Mouse (Mus musculus) NIH3T3 (cell line): ENCODE results near the gene Itgb2.

Experiments used
- DNase-seq: peaks from one replicate; pipeline ENCODE4 v3.0.0-alpha.2; 2012; ENCODE audit warnings: low read depth

The Itgb2 gene

GRCm38 (mm10) chr10:77516379-77516951 lies 13.6 kb upstream of the Itgb2 start:
- peak; percentile 76 for DNase-seq

DNA sequence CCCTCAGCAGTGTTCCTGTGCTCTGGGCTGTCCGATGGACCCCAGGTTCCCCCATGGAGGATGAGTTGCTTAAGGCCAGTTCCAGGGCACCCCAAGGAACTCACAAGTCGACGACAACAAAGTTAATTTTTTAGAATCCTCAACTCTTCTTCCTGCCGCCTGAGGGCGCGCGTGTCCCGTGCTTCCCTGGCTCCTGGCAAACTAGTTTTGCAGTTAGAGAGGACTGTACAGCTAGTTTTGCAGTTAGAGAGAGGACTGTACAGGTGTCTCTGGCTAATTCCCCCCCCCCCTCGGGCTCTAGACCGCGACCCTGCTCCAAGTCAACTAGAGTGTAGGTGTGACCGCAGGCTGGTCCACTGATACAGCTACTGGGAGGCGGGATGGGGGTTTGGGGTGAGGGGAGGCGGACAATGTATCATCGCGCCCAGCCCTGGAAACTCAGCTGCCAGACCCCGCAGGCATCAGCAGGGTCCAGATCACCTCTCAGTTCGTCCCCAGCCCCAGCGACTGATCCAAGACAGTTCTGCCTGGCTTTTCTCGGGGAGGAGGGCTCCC lies 12.9 kb upstream of the Itgb2 start:
- peak; percentile 90 for DNase-seq

- DNase-seq = no peak
Measured at GRCm38 (mm10) chr10:77517801-77518200, 12.3 kb upstream of the Itgb2 start.

DNA sequence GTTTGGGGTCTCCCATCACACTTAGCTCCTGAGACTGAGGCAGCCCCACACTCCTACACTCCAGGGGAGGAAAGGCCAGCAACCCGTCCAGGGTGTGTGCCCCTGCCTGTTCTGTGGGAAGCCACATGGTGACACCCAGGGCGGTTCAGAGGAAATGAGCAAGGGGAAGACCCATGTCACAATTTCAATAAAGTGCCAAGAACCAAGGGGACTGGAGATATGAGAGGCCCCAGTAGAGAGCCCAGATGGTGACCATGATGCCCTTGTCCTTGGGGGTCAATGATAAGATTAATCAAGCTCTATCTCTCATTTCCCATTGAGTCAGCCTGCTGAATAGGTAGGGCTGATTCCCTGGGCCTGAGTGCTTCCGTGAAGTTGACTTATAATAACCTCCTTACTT lies 10.9 kb upstream of the Itgb2 start:
- DNase-seq = no peak

DNA sequence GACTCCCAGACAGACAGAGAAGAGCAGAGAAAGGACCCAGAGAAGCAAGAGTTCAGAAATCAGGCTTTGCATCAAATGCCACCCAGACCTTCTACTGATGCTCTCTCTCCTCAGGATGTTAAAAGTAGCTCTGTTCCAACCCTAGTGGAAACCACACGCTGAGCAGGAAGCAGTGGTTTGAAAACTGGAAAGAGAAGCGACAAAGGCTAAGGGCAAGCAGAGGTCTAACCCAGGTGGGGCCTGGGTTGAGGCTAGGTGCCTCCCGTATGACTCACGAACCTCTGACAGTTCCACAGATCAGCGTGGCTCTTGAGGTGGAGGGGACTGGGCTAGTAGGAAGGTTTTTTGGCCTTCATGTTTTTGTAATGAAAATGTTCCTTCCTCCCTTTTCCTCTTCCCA lies 9.6 kb upstream of the Itgb2 start:
- DNase-seq = no peak

DNA sequence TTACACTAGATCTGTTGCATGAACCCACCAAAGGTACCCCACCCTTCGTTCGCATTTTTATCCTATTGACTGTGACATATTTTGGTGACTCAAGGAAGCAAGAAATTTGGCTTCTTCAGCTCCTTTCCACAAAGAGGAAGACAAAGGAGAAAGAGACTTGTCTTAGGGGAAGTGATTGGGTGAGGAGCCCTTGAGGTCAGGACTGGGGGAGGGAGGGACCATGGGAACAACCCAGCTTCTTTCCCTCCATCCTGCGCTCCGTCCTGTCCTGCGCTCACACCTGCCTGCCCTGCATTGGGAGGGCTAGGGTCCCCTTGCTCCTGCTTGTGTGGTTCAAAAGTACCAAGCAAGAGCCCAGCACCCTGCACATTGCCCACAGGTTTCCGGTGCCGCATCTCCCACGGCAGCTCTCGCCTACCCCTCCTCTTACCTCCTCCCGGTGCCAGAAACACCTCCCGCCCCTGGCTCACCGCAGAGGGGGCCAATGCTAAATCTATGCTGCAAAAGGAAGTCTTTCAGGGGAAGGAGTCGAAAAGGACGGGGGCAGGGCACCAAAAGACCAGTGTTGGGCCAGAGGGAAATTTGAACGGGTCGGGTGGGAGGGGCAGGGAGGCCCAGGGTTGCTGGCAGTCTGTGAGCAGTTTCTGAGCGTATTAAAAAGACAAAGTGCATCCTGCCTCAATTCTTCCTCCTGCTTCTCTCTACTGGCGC lies 7.9 kb upstream of the Itgb2 start:
- DNase-seq = no peak

- no peak for DNase-seq
Measured at GRCm38 (mm10) chr10:77522746-77523145, 7.3 kb upstream of the Itgb2 start.

GRCm38 (mm10) chr10:77523321-77523720 lies 6.7 kb upstream of the Itgb2 start:
- no peak for DNase-seq

DNA sequence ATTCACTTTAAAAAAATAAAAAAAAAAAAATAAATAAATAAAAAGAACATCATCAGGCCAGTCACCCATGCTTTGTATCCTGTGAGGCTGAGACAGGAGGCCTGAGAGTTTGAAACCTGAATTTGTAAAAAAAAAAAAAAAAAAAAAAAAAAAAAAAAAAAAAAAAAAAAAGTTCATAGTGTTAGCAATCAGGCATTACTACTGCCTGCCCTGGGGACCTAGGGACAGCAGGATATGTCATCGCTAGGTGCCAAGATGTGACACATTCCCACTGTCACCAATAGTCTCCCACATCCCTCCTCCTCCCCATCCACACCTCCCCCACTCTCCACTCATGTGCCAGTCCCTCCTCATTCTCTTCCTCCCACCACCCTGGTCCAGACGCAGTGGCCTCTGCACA lies 3.6 kb upstream of the Itgb2 start:
- no peak for DNase-seq

GRCm38 (mm10) chr10:77528634-77529033 lies 1.4 kb upstream of the Itgb2 start:
- DNase-seq = no peak

DNA sequence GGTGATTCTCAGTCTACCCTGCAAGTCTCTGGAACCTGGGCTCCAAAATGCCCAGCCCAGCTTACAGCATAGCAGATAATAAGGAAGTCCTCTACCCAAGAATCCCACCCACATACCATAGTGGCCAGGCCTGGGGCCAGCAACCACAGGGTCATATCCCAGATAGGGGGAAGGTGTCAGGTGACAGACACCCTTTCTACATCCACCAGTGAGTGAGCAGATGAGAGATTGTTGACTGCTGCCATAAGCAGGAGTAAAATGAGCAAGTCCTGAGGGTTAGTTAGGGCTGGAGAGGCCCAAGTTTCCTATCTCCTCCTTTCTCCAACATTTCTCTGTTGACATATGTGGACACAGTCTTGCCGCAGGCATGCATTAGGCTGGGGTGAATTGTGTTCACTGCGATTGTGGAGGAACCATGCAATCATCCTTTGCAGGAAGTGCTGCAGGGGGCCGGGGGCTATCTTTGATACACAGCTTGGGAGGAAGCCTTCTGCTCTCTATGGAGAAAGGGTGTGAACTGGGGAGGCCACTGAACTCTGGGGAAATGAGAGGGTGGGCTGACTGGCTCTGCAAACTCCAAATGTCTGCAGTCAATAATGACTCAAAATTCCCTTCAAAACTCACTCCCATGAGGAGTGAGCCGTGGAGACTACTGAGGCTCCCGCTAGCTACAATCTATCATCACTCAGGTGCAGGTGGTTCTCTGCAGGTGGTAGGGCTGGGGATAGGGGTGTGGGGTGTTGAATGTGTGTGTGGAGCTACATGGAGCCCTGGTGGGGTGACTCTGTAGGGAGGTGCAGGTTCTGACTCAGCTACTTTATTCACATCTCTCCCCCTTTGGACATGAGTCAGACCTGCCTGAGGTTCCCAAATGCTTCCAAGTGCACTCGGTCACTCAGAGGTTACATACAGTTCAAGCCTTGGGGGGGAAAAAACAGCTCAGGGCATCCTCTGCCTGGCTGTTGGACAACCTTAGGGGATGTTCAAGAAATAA lies 1.3 kb downstream of the Itgb2 start:
- peak; percentile 90 for DNase-seq

- no peak for DNase-seq
Measured at GRCm38 (mm10) chr10:77532020-77532413, 2.0 kb downstream of the Itgb2 start.

- peak; percentile 26 for DNase-seq
Measured at GRCm38 (mm10) chr10:77536727-77537126, 6.7 kb downstream of the Itgb2 start.

DNA sequence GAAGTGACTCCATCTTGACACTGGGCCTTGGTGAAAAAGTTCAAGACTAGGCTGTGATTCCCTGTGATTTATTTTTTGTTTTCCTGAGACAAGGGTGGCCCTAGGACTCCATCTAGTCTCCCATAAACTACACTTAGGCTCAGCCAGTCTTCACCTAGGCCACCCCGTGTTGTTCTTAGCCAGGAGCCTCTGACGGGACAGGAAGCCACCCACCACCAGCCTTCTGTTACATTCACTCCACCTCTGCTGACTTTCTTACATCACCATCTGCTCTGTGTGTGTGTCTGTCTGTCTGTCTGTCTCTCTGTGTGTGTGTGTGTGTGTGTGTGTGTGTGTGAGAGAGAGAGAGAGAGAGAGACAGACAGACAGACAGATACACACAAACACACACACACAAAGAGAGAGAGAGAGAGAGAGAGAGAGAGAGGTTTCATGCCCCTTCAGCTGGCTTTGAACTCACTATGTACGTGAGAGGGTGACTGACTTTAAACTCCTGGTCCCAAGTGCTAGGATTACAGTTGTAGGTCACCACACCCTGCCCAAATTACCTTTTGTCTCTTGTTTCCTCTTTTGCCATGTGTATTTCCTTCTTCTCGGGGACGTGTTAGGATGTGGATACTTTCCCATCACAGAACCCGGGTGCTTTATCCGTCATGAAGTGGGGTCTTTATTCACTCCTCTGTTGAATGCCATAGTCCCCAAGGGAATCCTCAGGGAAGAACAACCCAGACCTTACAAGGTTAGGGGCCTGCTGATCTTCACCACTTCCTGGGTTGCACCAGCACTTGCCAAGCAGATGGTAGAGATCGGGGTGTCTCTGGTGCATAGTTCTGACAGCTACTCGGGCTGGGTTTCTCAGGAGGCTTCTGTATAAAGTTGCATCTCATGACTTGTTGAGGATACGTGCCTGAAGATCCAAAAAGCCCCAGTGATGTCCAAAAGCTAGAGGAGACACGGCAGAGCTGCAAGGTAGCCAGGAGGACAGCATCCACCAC lies 7.5 kb downstream of the Itgb2 start:
- DNase-seq = no peak

GRCm38 (mm10) chr10:77539320-77539945 lies 9.4 kb downstream of the Itgb2 start:
- DNase-seq = no peak

DNA sequence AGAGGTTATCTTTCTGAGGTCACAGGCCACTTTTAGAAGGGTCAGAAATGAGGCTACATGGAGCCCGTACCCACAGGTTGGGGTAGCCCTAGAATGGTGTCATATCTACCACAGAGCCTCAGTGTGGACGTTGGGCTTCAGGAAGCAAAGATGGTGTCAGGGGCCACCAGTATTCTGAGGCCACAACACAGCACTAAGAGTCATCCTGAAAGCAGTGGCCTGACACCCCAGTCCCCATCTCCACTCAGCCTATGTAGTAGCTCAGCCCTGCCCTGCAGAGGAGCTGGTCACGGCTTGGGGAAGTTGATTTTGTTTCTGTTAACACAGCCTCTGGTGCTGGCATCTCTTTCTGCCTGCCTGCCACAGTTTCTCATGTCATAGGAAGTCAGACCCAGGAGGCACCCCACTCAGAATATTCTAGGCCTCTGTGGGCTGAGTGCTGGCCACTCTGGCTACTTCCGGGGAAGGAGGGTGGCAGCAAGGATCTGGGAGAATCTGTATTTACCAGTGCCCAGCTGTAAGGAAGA lies 10.6 kb downstream of the Itgb2 start:
- no peak for DNase-seq

GRCm38 (mm10) chr10:77541864-77542666 lies 12.0 kb downstream of the Itgb2 start:
- peak; percentile 39 for DNase-seq

DNA sequence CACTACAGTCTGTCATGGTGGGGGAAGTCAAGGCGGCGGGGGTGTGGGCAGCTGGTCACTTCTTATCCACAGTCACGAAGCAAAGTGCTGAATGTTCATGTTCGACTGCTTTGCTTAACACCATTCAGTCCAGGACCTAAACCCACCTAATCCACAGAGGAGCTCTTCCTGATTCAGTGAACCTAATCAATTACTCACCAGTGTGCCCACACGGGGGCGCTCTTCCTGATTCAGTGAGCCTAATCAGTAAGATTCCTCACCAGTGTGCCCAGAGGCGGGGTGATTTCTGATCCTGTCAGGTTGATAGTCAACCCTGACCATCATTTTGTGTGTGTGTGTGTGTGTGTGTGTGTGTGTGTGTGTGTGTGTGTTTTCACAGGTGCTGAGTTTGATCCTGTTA lies 13.2 kb downstream of the Itgb2 start:
- peak; percentile 69 for DNase-seq

DNA sequence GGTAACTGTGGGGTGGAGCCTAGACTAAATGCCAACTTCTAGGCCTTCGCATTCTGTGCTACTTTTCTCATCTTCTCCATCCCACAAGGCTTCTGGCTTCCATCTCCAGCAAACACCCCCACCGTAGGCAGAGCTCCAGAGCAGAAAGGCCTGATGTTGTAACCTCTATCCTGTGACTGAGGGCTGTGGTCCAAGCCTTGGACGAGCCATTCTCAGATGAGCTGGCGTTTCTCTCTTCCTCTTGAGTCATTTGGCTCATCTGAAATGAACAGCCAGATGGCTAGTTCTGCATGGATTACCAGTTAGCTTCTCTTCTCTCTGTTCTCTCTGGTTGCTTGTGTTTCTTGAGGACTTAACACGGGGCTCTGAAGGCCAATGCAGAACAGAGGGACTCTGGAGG lies 14.9 kb downstream of the Itgb2 start:
- peak; percentile 98 for DNase-seq

GRCm38 (mm10) chr10:77548576-77548975 lies 18.5 kb downstream of the Itgb2 start:
- DNase-seq = no peak
